Mouse (Mus musculus) regulatory T cell (primary cell): ENCODE measurements around the gene Cdk9.

Source experiments
- in situ Hi-C: fragments of 300-600 bp; cut with MboI, MseI; formaldehyde crosslinking; loops from one replicate; pipeline ENCODE4 v1.15.1; 2025; ENCODE audit warnings: high pct_unique_total_duplicates

Gene Cdk9

DNA sequence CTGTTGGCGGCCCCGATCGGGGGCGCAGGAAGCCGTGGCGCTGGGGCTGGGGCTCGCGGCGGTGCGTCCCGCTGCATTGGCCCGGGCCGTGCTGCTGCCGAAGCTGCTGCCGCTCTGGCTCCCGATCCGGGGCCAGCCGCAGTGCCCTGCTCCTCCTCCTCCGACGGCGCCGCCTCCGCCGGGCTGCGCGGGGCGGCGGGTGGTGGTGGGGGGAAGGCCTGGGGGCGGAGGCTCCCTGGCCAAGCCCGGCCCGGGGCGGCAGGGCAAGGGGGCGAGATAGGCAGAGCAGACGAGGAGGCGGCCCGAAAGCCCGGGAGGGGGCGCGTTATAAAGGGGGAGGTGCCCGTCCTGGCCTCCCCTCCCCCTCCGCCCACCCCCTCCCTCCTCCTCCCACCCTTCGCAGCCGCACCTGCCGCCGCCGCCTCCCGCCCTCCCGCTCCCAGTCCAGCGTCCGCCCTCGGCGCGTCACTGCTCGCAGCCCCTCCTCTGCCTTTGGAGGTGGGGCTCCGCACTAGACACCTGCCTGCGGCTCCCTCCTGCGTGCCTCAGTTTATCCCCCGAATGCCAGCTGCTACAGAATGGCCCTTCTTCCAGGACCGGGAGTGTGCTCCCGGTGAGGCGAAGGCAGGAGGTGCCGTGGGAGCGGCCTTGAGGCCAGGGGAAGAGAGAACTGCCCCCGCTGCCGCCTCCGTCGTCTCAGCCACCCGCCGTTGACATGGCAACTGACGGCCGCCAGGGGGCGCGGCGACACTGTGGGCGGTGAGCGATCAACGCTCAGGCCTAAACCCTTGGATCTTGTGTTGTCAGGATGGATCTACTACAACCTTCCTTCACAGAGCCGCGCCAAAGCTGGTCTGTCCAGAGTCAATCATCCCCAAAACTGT lies at the start of gene Cdk9:
TSS of gene Cdk9 (minus strand) at position 143 of the 884 bp plus-strand sequence.
- in situ Hi-C loops, result no loop called here

GRCm38 (mm10) chr2:32761859-32762258 lies 49.0 kb upstream of the Cdk9 start:
- in situ Hi-C loops, result no loop called here

GRCm38 (mm10) chr2:32761361-32761760 lies 48.5 kb upstream of the Cdk9 start:
- in situ Hi-C loops, result no loop called here

DNA sequence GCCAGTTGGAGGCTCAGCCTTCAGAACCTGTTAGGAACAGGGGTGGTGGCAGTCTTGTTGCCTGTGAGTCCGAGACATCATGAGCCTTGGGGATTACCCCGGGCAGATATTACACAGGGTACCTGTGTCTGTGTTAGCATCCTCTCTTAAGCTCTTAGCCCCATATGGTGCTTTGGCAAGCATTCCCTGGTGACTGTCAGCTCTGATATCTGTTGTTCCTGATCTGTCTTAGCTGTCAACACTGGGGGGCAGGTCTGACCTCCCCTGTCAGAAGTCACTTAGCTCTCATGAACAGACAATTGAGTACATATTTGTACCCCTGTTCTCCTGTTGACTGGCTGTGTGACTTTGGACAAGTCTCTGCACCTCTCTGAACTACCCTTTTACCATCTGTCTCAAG lies 46.1 kb upstream of the Cdk9 start:
- in situ Hi-C loops, result no loop called here

DNA sequence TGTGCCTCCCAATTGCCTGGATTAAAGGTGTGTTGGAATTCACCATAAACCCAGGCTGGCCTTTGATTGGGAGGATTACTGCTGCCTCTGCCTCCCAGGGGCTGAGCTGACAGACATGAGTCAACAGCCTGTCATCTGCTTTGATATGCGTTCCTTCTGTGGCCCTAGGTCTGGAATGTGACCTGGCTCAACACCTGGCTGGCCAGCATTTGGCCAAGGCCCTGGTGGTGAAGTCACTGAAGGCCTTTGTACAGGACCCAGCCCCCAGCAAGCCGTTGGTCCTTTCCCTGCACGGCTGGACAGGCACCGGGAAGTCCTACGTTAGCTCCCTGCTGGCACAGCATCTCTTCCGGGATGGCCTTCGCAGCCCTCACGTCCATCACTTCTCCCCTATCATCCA lies 45.6 kb upstream of the Cdk9 start:
- in situ Hi-C loops, result no loop called here

GRCm38 (mm10) chr2:32757056-32757845 lies 44.4 kb upstream of the Cdk9 start, which contains the start of gene Tor2a:
Gene Tor2a, plus strand, starts transcription at chr2:32757234.
- in situ Hi-C loops, result no loop called here

DNA sequence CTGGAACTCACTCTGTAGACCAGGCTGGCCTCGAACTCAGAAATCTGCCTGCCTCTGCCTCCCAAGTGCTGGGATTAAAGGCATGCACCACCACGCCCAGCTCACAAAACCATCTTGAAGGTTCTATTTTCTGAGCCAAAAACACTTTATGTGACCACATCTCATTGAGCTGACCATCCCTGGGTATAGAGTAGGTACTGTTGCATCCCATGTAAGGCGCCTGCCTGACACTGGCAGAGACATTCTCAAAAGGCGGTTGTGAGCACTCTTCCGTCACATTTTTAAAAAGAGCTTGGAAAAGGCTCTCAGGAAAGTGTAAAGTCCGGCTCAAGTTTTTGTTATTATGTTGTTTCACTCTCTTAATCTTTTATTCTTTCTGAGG lies 43.8 kb upstream of the Cdk9 start:
- in situ Hi-C loops, result no loop called here

DNA sequence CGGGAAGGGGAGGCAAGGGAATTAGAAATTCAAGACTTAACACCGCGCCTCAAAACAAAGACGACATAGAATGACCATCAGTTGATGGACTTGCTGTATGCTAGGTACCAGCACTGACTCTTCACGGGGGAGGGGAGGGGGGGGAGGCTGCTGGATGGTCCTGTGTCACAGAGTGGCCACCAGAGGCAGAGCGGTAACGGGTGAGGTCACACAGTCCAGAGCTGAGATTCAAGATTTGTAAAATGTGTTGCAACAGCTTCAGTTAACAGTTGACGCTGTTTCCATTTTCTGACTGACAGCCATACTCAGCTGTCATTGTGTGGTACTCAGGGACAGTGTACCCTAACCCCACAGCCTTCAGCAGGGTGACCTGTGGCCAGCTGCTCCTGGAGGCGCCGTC lies 39.3 kb upstream of the Cdk9 start:
- in situ Hi-C loops, result no loop called here

DNA sequence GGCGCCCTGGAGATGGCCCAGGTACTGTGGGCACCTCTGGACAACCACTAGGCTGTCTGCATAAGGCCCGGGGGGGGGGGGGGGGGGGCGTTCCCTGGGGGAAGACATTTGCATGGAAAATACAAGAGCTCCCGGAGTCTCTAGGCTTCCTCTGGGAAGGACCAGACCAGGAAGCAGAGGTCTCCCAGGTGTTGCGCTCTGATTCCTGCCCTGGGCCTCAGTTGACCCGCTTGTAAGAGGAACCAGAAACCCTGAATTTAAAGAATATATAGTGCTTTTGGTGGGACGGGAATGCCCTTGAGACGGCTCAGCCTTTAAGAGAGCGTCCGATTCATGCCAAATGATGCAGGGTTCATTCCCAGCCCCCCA lies 38.8 kb upstream of the Cdk9 start:
- in situ Hi-C loops, result no loop called here

- in situ Hi-C loops, result no loop called here
Measured at GRCm38 (mm10) chr2:32750887-32751664, 38.2 kb upstream of the Cdk9 start.

DNA sequence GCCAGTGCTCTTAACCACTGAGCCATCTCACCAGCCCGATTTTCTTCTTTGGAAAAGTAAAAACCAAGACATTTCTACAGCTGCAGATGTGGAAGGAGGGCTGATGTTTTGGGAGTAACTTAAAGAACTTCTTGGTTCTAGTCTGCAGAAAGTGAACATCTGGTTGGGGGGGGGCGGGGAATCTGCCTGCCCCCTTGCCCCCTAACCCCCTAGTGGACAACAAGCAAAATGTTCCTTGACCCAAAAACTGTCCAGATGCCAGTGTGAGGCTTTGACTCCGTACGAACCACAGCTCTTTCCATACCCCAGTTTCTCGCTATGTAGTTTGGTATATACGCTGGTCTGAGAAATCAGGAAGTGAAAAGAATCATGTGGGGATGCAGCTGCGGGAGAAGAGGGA lies 37.3 kb upstream of the Cdk9 start:
- in situ Hi-C loops, result no loop called here

- in situ Hi-C loops, result no loop called here
Measured at GRCm38 (mm10) chr2:32749082-32749481, 36.2 kb upstream of the Cdk9 start.

DNA sequence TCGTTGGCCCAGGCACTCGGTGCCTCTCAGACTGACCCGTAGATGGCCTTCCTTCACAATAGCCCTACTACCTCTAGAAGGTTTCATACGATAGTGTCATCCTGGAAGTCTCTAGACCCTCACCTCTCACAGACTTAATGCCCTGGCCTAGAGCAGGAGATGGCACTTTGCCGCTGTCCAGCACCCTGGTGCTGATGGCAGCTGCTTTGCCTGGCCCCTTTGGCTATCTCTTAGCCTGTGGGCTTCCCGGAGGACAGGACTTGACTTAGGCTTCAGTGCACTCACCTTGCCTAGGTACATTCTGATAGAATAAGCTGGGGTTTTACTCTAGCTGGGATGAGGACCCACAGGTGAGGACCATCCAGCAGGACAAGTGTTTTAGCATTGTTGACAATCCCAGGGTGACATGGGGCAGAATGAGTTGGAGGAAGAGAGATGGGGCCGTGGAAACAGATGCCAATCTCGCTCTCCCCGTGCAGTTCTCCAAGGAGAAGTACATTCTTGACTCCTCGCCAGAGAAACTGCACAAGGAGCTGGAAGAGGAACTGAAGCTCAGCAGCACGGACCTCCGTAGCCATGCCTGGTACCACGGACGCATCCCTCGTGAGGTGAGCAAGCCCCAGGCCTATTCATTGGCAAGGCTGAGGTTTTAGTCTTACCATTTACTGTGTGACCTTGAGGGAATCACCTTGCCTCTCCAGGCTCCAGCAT lies 31.6 kb upstream of the Cdk9 start:
- in situ Hi-C loops, result no loop called here

- in situ Hi-C loops, result no loop called here
Measured at GRCm38 (mm10) chr2:32742173-32742531, 29.3 kb upstream of the Cdk9 start.

DNA sequence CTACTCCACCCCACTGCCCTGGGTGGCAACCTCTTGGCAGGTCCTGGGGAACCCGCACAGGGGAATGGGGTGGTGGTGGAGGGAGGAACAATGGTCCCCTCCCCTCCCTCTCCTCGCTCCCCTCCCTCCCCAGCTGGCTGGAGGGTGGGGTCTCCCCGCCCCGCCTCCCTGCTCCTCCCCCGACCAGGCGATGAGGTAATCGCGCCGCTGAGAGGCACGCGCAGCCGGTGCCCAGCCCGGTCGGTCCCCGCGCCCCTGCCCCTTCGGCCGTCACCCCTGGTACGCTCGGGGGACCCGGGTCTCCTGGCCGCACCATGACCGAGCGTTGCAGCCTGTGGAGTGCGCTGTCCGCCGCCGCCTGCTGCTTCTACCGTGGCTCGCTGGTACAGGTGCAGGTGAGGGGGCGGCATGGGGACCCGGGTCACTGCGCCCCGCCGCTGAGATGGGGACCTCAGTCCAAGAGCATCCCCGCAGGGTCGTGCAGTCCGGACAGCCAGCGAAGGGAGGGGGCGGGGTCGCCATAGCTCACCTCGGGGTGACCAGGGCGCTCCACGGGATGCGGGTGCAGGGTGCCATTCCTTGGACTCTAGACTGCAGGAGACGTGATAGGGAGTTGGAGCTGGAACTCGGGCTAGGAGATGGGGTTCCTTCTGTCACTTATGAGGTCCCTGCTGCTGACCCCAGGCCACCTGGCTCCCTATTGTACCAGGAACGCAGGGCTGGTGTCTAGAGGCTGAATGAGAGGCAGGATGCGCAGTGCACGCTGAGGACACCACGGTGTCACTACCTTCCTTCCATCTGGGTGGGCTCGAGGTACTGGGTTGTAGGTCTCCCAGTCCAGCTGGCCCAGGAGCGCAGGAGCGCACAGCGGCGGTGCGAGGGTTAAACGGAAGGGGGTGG lies 28.6 kb upstream of the Cdk9 start:
- in situ Hi-C loops, result no loop called here

- in situ Hi-C loops, result no loop called here
Measured at GRCm38 (mm10) chr2:32740916-32741272, 28.0 kb upstream of the Cdk9 start, which contains the start of gene 6330409D20Rik. Gene 6330409D20Rik, minus strand, starts transcription at chr2:32741016.

- in situ Hi-C loops, result no loop called here
Measured at GRCm38 (mm10) chr2:32739311-32739710, 26.4 kb upstream of the Cdk9 start.

DNA sequence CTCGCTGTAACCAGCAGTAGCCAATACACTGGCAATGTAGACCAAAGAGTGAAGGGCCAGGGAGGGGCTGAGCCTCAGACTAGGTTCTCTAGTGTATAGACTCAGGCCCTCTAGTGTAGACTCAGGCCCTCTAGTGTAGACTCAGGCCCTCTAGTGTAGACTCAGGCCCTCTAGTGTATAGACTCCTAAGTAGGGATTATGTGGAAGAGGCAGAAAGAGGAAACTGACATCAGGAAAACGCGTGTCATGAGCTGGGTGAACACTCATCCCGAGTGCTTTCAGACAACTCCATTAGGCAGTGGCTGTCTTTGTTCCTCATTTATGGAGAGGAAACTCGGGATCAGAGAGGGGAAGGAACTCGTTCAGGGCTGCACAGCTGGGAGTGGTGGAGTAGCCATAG lies 24.1 kb upstream of the Cdk9 start:
- in situ Hi-C loops, result no loop called here

DNA sequence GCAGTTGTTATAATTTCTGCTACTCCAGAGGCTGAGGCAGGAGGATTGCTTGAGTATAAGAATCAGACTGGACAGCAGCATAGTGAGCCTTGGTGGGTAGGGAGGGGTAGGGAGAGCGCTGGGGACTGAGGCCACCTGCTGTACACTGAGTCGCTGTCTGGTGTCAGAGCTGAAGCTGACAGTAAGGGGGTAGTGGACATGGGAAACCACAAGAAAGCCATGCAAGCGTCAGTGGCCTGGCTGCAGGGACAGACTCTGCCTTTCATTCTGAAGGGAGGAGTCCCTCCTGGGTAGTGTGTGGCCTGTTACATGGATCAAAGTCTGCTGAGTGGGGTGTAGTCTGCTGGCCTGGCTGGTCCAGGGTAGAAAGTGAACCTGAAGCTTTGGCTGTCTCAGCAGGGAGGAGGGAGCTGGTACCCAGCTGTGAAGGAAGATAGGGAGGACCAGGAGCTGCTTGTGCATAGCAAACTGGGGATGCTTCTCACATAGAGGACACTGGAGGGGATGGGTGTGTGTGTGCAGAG lies 23.5 kb upstream of the Cdk9 start:
- in situ Hi-C loops, result no loop called here

DNA sequence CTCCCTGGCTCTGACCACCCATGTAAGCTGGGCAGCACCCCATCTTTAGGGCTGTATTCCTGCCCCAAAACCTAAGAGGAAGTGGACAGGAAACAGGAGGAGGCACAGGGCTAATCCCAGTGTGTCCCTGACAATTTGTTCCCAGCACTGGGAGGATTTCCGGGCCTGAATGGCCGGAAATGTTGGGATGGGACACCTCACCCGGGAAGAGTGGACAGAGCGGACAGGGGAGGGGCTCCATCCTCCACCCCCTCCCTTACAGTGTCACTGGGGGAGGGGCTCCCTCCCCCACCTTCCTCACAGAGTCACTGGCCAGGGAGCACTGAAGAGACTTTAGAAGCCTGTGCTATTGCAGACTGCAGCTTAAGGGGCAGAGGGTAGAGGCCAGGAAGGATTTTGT lies 22.1 kb upstream of the Cdk9 start:
- in situ Hi-C loops, result no loop called here
